Mouse (Mus musculus): ENCODE measurements around the gene 6030452D12Rik.
A peak's percentile ranks its signal among the peaks of the same experiment; 100 is the strongest.

6030452D12Rik gene

GRCm38 (mm10) chr8:106518763-106519162 is 18.4 kb downstream of the 6030452D12Rik start:
- DNase-seq: no peak

DNA sequence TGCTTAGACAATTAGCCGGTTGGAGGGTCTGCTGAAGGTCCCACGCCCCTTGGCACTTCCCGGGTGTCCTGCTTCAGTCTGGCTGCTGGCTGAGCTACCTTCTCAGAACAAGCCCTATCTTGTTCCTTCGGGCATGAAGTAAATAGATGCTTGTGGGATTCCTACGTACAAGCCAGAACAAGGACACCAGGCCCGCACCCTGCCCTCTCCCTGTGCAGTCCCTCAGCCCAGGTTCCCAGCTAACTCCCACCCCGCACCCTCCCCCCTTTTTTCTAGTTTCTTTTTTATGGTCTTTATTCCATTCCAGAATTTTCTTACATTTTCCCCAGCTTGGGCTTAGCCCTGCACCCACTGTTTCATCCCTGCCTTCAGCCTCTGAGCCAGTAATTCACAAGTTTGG is 20.3 kb downstream of the 6030452D12Rik start:
- no peak for DNase-seq

- DNase-seq: no peak
Observed at GRCm38 (mm10) chr8:106521845-106522244, 21.5 kb downstream of the 6030452D12Rik start.

- no peak for DNase-seq
Observed at GRCm38 (mm10) chr8:106526725-106527124, 26.4 kb downstream of the 6030452D12Rik start.

- no peak for DNase-seq
Observed at GRCm38 (mm10) chr8:106527241-106528036, 27.1 kb downstream of the 6030452D12Rik start.

DNA sequence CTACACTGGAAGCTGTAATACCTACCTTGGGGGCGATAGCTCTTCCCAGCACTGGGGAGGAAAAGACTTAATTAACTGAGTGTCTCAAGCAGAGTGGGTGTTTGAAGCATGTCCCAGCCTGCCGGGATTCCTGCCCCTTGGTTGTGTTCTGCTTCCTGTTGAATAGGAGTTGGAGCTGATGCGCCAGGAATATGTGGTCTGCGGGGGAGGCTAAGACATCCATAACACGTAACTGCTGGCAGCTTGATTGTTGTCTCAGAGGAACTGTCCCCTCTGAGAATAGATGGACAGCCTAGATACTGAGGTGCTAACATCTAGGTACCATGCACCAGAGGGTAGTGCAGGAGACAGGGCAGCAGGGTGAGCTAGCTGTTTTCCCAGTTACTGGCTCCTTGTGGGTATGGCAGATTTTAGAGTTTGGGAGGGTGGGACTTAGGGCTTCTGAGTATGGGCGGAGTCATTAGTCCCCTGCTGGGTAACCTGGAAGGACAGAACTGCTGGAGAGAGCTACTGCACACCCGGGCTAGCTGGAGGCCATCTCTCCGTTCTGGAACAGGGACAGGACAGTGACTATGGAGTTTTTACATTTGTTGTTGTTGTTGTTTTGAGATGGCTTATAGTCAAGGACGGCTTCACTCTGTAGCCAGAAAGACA is 28.4 kb downstream of the 6030452D12Rik start:
- no peak for DNase-seq

DNA sequence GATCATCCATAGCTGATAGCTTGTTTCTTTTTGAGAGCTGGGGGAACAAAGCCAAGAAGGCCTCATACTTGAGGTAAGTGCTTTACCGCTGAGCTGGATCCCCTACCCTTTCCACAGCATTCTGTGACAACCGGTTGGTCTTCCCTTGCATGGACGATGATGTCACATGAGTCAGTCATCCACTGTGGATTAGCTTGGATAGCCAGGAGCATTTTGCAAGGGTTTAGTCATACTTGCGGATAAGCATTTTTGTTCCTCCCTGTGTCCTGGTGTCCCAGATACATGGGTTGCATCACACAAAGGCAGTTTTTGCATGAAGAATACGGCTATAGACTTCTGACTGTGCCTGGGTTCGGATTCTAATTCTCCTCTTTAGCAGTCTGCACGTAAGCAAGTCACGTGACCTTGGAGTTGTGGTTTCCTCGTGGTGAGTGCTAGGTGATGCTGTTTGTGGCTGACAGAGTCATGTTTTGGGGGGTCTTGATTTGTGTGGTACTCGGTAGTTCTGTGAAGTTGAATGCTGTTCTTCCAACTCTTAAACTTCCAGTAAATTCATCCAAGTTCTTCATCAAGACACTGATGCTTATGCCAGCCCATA is 29.7 kb downstream of the 6030452D12Rik start:
- DNase-seq: no peak

- no peak for DNase-seq
Observed at GRCm38 (mm10) chr8:106530566-106530965, 30.2 kb downstream of the 6030452D12Rik start.

GRCm38 (mm10) chr8:106533709-106534108 is 33.4 kb downstream of the 6030452D12Rik start:
- no peak for DNase-seq

- peak; percentile 80 for DNase-seq
Observed at GRCm38 (mm10) chr8:106534449-106534848, 34.1 kb downstream of the 6030452D12Rik start.

GRCm38 (mm10) chr8:106535448-106535847 is 35.1 kb downstream of the 6030452D12Rik start:
- no peak for DNase-seq

DNA sequence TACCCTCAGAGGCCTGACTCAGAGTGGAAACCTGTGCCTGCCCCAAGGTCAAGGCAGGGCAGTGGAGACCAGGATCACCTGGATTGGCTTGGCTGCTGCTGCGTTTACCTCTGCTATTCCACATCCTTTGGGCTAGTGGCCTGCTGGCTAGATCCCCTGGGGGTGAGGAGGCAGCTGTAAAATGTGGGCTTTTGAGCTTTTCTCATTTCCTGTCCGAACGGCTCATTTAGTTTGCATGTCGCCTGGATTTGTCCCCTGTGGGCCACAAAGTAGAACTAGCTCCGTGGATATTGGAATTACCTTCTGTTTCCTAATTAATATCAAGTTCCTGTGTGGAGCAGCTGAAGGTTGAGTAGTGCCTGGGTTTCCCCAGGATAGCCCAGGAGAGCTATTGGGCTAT is 38.9 kb downstream of the 6030452D12Rik start:
- DNase-seq: no peak

DNA sequence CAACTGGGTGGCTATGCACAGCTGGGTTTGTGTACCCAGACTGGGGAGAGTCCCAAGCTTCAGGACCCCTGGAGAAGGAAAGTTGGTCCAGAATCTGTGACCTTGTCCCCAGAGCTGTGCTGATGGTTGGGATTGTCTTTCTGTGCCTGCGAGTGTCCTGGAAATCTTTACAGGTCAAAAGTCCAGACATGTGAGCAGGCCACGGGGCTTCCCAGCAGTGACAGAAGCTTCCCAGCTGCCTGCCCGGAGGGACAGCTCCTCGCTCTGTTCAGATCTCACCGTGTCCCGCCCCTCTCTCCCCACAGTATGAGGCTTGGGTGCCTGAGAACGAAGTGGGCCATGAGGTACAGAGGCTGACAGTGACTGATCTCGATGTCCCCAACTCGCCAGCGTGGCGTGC is 40.7 kb downstream of the 6030452D12Rik start:
- no peak for DNase-seq

DNA sequence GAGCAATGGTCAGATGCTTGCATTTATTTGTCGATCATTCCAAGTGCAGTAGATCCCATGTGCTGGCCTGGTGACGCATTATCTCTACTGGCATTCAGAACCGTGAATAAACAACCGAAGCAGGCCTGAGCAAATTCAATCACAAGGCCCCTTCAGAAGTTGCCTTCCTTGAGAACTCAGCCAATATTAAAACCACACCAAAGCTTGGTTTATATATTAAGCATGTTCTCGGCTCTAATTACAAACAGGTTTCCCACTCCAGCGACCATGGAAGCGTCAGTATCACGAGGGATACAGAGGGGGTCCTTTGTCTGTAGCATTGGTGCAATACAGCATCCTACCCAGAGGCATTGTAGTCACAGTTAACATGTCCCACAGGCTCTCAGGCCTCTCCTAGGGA is 42.7 kb downstream of the 6030452D12Rik start:
- no peak for DNase-seq

DNA sequence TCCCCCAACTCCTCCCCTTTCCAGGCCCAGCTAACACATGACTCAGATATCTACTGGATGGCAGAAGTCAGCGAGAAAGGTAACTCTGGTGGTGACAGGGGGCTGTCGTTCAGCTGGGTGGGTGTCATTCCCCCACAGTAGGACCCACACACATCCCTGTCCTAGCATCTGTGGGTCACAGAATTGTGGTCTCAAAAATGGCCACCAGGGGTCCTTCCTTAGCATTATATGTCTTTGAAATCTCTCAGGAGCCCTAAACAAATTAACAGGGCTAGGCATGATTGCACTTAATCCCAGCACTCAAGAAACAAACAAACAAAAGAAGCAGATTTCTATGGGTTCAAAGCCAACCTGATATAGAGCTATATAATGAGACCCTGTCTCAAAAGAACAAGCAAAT is 44.8 kb downstream of the 6030452D12Rik start:
- peak; percentile 34 for DNase-seq

GRCm38 (mm10) chr8:106546746-106547145 is 46.4 kb downstream of the 6030452D12Rik start:
- no peak for DNase-seq

- DNase-seq: no peak
Observed at GRCm38 (mm10) chr8:106548366-106548936, 48.1 kb downstream of the 6030452D12Rik start.

DNA sequence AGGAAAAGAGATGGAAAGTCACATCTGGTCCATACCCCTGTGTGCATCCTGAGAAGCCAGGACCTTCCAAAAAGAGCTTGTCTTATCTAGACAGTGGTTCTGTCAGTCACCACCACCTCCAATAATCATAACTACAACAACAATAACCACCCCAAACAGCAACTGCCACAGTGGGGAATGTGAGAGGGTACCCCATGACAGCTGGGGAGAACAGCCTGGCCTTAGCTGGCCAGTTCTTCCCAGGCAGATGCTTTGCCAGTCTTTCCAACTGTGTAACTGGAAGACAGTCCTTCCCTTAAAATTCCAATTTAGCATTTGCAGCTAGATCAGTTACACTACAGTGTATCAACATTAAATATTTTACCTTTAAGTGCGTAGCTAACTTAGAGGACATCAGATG is 50.6 kb downstream of the 6030452D12Rik start:
- DNase-seq: no peak

DNA sequence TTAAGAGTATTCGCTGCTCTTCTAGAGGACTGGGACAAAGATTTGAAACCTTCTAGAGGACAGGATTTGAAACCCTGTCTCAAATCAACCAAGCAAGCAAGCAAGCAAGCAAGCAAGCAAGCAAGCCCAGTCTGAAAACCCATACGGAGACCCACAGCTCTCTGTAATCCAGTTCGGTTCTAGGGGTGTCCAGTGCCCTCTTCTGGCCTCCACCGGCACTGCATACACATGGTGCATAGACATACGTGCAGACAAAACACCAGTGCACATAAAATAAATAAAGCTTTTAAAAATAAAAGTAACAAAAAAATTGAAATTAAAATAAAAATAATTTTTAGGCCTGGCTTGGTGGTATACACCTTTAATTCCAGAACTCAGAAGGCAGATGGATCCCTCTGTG is 53.7 kb downstream of the 6030452D12Rik start:
- no peak for DNase-seq

DNA sequence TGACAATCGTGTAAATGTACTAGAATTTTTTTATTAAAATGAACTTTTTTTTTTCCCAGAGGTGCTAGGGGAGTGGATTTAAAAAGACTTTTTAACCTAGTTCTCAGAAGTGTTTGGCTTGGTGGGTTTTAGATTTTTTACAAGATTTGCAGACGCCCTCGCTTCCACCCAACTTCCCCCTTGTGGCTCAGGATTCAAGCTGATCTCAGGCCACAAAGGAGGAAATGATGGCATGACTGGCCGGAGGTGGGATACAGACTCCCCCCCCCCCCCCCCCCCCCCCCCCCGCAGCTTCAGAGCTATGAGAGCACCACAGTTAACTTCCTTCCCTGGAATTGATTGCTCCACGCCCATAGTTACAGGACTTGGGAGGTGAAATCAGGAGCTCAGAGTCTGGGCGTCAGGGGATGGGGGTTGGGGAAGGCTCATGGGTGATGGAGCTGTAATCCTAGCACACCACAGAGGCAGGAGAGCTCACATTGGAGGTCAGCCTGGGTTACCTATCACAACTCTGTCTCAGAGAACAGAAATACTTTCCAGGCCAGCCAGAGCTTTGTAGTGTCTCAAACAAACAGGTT is 55.8 kb downstream of the 6030452D12Rik start:
- DNase-seq: no peak

Measured in lung, postnatal 14 days (tissue).